18 mouse cellular contexts compared by ENCODE assay signal in the genomic region with DNA sequence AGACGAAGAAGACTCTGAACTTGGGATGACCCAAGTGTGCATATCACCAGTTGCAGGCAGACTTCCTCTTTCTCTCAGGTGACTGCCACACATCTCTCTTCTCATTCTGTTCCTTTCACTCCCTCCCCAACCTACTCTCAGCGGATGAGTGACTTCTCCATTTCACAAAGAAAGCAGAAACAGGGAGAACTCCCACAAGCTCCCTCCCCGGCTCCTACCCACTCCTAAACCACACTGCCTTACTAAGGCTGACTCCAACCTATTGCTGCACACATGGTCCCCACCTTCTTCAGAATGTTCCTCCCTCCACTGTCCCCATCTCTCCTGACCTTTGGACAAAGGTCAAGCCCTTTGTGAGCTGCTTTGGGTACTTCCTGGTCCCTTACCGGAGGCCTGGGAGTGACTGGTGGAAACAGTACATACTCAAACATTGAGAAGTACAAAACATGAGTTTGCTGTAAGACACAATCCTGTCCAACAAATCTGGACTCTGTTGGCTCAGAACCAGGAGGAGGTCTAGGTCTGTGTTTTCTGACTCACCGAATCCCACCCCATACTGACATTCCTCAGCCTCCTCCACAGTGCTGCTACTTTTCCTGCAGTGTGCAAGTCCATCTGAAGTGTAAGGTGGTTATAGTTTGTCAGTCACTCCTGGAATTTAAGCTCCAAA.
DNase-seq lines count a peak whose midpoint lies in the region; ATAC-seq lines count a peak whose summit lies in the region.
"Had no signal": no experiment of that assay in that cellular context is flagged by ENCODE, and none has a peak within 500 bp of the region (broad histone marks: within the 10 kb centered on the region; RNA-seq: fewer than 3 reads in every experiment).

No protein-coding gene starts in this region.

- H3K27me3 ChIP-seq in heart, embryonic 12.5 days (replicated peaks) = no peaks in the 10 kb centered on the region
- H3K27me3 ChIP-seq: embryonic facial prominence, embryonic 12.5 days; forebrain, embryonic 12.5 days; Patski had no signal

- peaks cover 21% of the 10 kb centered on the region for H3K36me3 ChIP-seq in heart, embryonic 12.5 days

- peaks cover 43% of the 10 kb centered on the region for H3K4me1 ChIP-seq in heart, embryonic 12.5 days (replicated peaks)

- no peaks in the 10 kb centered on the region for H3K9me3 ChIP-seq in heart, embryonic 12.5 days (replicated peaks)
- H3K9me3 ChIP-seq: embryonic facial prominence, embryonic 12.5 days; forebrain, embryonic 12.5 days had no signal

- H3K4me3 ChIP-seq in heart, embryonic 12.5 days = no peak overlapping the region
- H3K4me3 ChIP-seq: embryonic facial prominence, embryonic 12.5 days; forebrain, embryonic 12.5 days; megakaryocyte, embryonic 14.5 days had no signal

- H3K4me2 ChIP-seq in heart, embryonic 12.5 days = no peak overlapping the region
- H3K4me2 ChIP-seq: embryonic facial prominence, embryonic 12.5 days; forebrain, embryonic 12.5 days had no signal

- 0 out of 2 replicates have a peak, but pooled peaks have one; percentile 20 for ATAC-seq in heart, embryonic 12.5 days (ENCODE audit: insufficient number of reproducible peaks, low FRiP score)
- ATAC-seq in megakaryocyte progenitor cell, adult 5-6 weeks (replicated peaks; ENCODE audit: poor library complexity) = peak; percentile 93
- ATAC-seq: Patski had no signal

- intact Hi-C loops in heart, postnatal 14 days (cut with DNase I) = loop anchor here (5.0 kb wide), 1 partner anchor 62 kb away; no protein-coding TSS in a partner anchor

- no peak overlapping the region for H3K9ac ChIP-seq in heart, embryonic 12.5 days
- H3K9ac ChIP-seq: embryonic facial prominence, embryonic 12.5 days; forebrain, embryonic 12.5 days had no signal

- no peak for DNase-seq in heart, postnatal 14 days
- peak; percentile 32 for DNase-seq in lung, postnatal 36 days
- no peak for DNase-seq in lung, postnatal 25 days (ENCODE audit: low spot score)
- DNase-seq in retina, embryonic 14.5 days (ENCODE audit: low spot score) = no peak
- no peak for DNase-seq in embryo, embryonic 10 days (ENCODE audit: low spot score)
- no peak for DNase-seq in thymus, postnatal 36 days
- DNase-seq: adrenal gland, adult 2 months; cerebellum, adult 9-10 months; heart, postnatal 10 days; kidney, postnatal 10 days; layer of hippocampus, adult 9-11 months; right cerebral cortex, postnatal 25 days had no signal

- WGBS in heart, embryonic 12.5 days = 66% methylated on average over 5 of the region's 5 CpGs

- H3K27ac ChIP-seq in heart, embryonic 12.5 days (ENCODE audit: poor library complexity, severe bottlenecking) = peak overlapping the region; percentile 19; the same call in 1 of the 2 replicates
- H3K27ac ChIP-seq: embryonic facial prominence, embryonic 12.5 days; forebrain, embryonic 12.5 days had no signal
